Mouse (Mus musculus): ENCODE results near the gene Gm6902.
"Not testable (repeated sequence)": the region's sequence is repeated elsewhere in the genome, so short reads cannot be mapped to it uniquely, and the experiment has no call there.

Gm6902 gene

DNA sequence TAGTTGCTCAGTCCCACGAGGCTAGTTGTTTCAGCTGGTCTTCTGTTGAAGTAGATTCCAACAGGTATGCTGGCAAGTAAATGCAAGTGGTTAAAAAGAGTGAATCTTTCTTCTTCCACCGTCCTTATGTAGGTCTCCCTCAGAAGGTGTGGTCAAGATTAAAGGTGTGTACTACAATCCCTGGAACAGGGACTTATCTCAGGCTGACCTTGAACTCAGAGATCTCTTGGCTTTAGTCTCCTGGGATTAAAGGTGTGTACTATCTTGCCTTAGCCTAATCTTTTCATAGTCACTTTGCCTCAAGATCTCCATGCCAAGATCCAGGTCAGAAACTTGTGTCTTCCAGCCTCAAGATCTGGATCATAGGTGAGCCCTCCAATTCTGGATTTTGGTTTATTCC is at the start of gene Gm6902:
TSS of gene Gm6902 (minus strand) at position 101 of the 400 bp plus-strand sequence.
- DNase-seq (ENCODE audit: low spot score in 2 of 2): not testable (repeated sequence)

GRCm38 (mm10) chr7:23300892-23301291 is 22.2 kb upstream of the Gm6902 start, which contains the start of gene Nlrp4e:
Gene Nlrp4e, plus strand, starts transcription at chr7:23301192.
- DNase-seq (ENCODE audit: low spot score in 2 of 2): not testable (repeated sequence)

GRCm38 (mm10) chr7:23251582-23251981 is 27.1 kb downstream of the Gm6902 start, which contains the start of gene Vmn1r166:
Gene Vmn1r166, minus strand, starts transcription at chr7:23251682.
- not testable (repeated sequence) for DNase-seq (ENCODE audit: low spot score in 2 of 2)
